Mouse (Mus musculus) bone marrow macrophage, adult 2 months (primary cell): ENCODE measurements around the gene Entpd7.

Experiments
- CTCF ChIP-seq: IDR thresholded peaks from 2 replicates; pipeline ENCODE4 v1.5.1; 2012; ENCODE audit warnings: low read depth, mild to moderate bottlenecking, low read length, moderate library complexity
- POLR2A ChIP-seq: IDR thresholded peaks from 2 replicates; pipeline ENCODE4 v1.6.1; 2012; ENCODE audit warnings: mild to moderate bottlenecking, low read depth, low read length, borderline replicate concordance

DNA sequence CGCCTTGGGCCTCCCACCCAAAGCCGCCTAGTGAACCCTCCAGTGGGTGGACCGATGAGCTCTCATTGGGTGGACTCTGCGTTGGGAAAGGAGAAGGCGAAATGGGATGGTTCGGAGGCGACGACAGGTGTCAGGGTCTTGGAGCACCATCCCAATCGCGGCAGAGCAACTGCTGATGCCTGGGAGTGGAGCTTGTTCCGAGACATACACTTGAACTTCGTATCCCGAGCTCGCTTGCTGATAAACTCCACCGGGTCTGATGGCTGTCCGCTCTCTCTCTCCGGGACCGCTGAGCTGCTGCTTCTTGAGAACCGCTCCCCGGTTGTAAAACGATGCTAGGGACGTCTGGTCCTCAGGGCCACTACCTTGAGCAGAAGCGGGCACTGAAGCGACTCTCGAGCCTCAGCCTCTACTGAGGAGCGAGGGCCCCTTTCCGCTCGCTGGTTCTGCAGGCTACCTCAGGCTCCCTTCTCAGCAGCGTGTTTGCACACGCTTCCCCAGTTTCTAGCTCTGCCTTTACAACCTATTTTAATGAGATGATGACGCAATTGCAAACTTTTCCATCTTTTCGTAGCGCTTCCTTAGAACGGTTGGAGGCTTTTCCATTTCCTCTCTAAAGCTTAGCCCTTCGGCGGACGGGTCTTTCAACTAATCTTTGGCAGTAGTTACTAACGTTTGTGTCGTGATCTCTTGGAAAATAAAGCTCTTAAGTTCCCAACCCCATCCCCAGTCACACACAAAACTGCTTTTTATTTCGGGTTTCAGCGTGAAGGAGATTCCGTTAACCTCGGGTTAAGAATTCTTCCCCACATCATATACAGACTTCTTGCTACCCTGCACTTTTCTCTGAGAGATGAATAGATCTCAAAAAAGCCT lies 13.7 kb upstream of the Entpd7 start:
- TF ChIP-seq CTCF = no peak
- no peak for TF ChIP-seq POLR2A
